Mouse (Mus musculus) liver, embryonic 11.5 days (tissue): ENCODE results near the gene Sec16a. TPM values are rescaled to one million over a fixed set of nuclear protein-coding genes. Genes with fewer than 3 reads are reported as not detected.

Experiments
- ATAC-seq: fragments of 200-750 bp; cut with Nextera tagmentation; replicated peaks from 2 replicates; pipeline ENCODE4 v1.8.0; 2017; ENCODE audit warnings: moderate number of reproducible peaks, mild to moderate bottlenecking, moderate TSS enrichment, moderate library complexity; ENCODE audit not compliant: low FRiP score
- DNase-seq: peaks from one replicate; pipeline ENCODE4 v3.0.0-alpha.2; 2017; ENCODE audit warnings: low spot score
- H3K27ac ChIP-seq: fragments of 300-500 bp; sonication (generic); 2 replicates; pipeline ENCODE4 v1.5.1; 2014; ENCODE audit warnings: mild to moderate bottlenecking, low read depth, low read length, control low read depth
- H3K27me3 ChIP-seq: fragments of 300-500 bp; sonication (generic); replicated peaks from 2 replicates; pipeline ENCODE4 v1.6.1; 2014; ENCODE audit warnings: low read length, mixed read lengths; ENCODE audit not compliant: control insufficient read depth, insufficient read depth
- H3K36me3 ChIP-seq: fragments of 300-500 bp; sonication (generic); 2 replicates; pipeline ENCODE4 v1.6.1; 2014; ENCODE audit warnings: mild to moderate bottlenecking, low read length, moderate library complexity, mixed read lengths; ENCODE audit not compliant: control insufficient read depth, insufficient read depth
- H3K4me1 ChIP-seq: fragments of 300-500 bp; sonication (generic); replicated peaks from 2 replicates; pipeline ENCODE4 v1.6.1; 2014; ENCODE audit warnings: low read length, mixed read lengths; ENCODE audit not compliant: control insufficient read depth, insufficient read depth
- H3K4me2 ChIP-seq: fragments of 300-500 bp; sonication (generic); 2 replicates; pipeline ENCODE4 v1.6.1; 2014; ENCODE audit warnings: mild to moderate bottlenecking, control low read depth, moderate library complexity
- H3K4me3 ChIP-seq: fragments of 300-500 bp; sonication (generic); 2 replicates; pipeline ENCODE4 v1.5.1; 2014; ENCODE audit warnings: low read depth, low read length, control low read depth
- H3K9ac ChIP-seq: fragments of 300-500 bp; sonication (generic); 2 replicates; pipeline ENCODE4 v1.6.1; 2014; ENCODE audit warnings: low read depth, low read length, control low read depth
- H3K9me3 ChIP-seq: fragments of 300-500 bp; sonication (generic); 2 replicates; pipeline ENCODE4 v1.6.1; 2016; ENCODE audit warnings: low read length, inconsistent platforms, mixed read lengths; ENCODE audit not compliant: control insufficient read depth
- whole genome bisulfite sequencing: fragments of 180-500 bp; shearing (Covaris S2); extraction: QIAGEN DNeasy Blood & Tissue Kit; methylation state at CpG from one replicate; pipeline ENCODE4 v1.1.7; 2014; 5-methylcytosine and 5-hydroxymethylcytosine counted together
- polyA plus RNA-seq: library from polyadenylated mRNA; unstranded; fragments of >200 nt; fragmentation: Nextera tagmentation; extraction: Ambion mirVana; gene quantifications from 2 replicates; pipeline ENCODE4 v1.2.1, GENCODE M21; 2014

Sec16a gene
- polyA plus RNA-seq, 1 experiment from 2014 or later = 33.7 TPM

GRCm38 (mm10) chr2:26485710-26486109 lies 40.7 kb upstream of the Sec16a start:
- H3K27me3 ChIP-seq = no peaks in the 10 kb centered on the region
- H3K9ac ChIP-seq = no peak overlapping the region
- H3K4me1 ChIP-seq = peaks cover 56% of the 10 kb centered on the region
- no peak for DNase-seq
- H3K9me3 ChIP-seq = no peaks in the 10 kb centered on the region
- 58% methylated on average over 7 of the region's 7 CpGs for WGBS
- H3K27ac ChIP-seq = no peak overlapping the region
- H3K4me3 ChIP-seq = no peak overlapping the region
- ATAC-seq = no peak
- peaks cover 3% of the 10 kb centered on the region for H3K36me3 ChIP-seq
- no peak overlapping the region for H3K4me2 ChIP-seq

- peaks cover 54% of the 10 kb centered on the region for H3K4me1 ChIP-seq
- no peak overlapping the region for H3K9ac ChIP-seq
- H3K36me3 ChIP-seq = peaks cover 3% of the 10 kb centered on the region
- DNase-seq = no peak
- no peak overlapping the region for H3K4me3 ChIP-seq
- no peaks in the 10 kb centered on the region for H3K9me3 ChIP-seq
- no peak overlapping the region for H3K27ac ChIP-seq
- WGBS = 84% methylated on average over 9 of the region's 9 CpGs
- no peak for ATAC-seq
- no peak overlapping the region for H3K4me2 ChIP-seq
- no peaks in the 10 kb centered on the region for H3K27me3 ChIP-seq
Observed at GRCm38 (mm10) chr2:26485278-26485677, 40.3 kb upstream of the Sec16a start.

- Histone ChIP-seq H3K4me2 (no peak overlapping the region; the same call in 1 of the 2 replicates), H3K27me3 (no peaks in the 10 kb centered on the region), H3K4me1 (peaks cover 46% of the 10 kb centered on the region), H3K36me3 (peaks cover 6% of the 10 kb centered on the region), H3K9ac (no peak overlapping the region), H3K9me3 (no peaks in the 10 kb centered on the region), H3K4me3 (no peak overlapping the region), H3K27ac (no peak overlapping the region)
- WGBS = 83% methylated on average over 10 of the region's 10 CpGs
- no peak for DNase-seq
- no peak for ATAC-seq
Observed at GRCm38 (mm10) chr2:26484169-26484568, 39.2 kb upstream of the Sec16a start.

- Histone ChIP-seq H3K9me3 (no peaks in the 10 kb centered on the region), H3K36me3 (peaks cover 6% of the 10 kb centered on the region), H3K9ac (no peak overlapping the region), H3K4me3 (no peak overlapping the region), H3K4me1 (peaks cover 43% of the 10 kb centered on the region), H3K4me2 (peak overlapping the region; percentile 28), H3K27ac (peak overlapping the region; percentile 68), H3K27me3 (no peaks in the 10 kb centered on the region)
- 27% methylated on average over 13 of the region's 13 CpGs for WGBS
- ATAC-seq = 0 out of 2 replicates have a peak, but pooled peaks have one; percentile 21
- DNase-seq = no peak
Observed at GRCm38 (mm10) chr2:26483230-26483869, 38.3 kb upstream of the Sec16a start.

- 72% methylated on average over 3 of the region's 3 CpGs for WGBS
- peak overlapping the region; percentile 68 for H3K27ac ChIP-seq
- ATAC-seq (no peak), DNase-seq (no peak)
- no peaks in the 10 kb centered on the region for H3K9me3 ChIP-seq
- H3K36me3 ChIP-seq = peaks cover 10% of the 10 kb centered on the region
- peaks cover 38% of the 10 kb centered on the region for H3K4me1 ChIP-seq
- H3K4me3 ChIP-seq = no peak overlapping the region
- H3K27me3 ChIP-seq = no peaks in the 10 kb centered on the region
- H3K4me2 ChIP-seq = peak overlapping the region; percentile 28; the same call in 1 of the 2 replicates
- H3K9ac ChIP-seq = no peak overlapping the region
Observed at GRCm38 (mm10) chr2:26482824-26483223, 37.8 kb upstream of the Sec16a start.

GRCm38 (mm10) chr2:26481724-26482495 lies 36.9 kb upstream of the Sec16a start:
- Histone ChIP-seq H3K9ac (no peak overlapping the region), H3K4me1 (peaks cover 29% of the 10 kb centered on the region), H3K9me3 (no peaks in the 10 kb centered on the region), H3K4me3 (no peak overlapping the region), H3K27ac (peak overlapping the region; percentile 8; the same call in 1 of the 2 replicates), H3K27me3 (no peaks in the 10 kb centered on the region), H3K4me2 (peak overlapping the region; percentile 18; the same call in 1 of the 2 replicates), H3K36me3 (peaks cover 13% of the 10 kb centered on the region)
- ATAC-seq (0 out of 2 replicates have a peak, but pooled peaks have one; percentile 25), DNase-seq (no peak)
- WGBS = 68% methylated on average over 10 of the region's 10 CpGs

- Histone ChIP-seq H3K27ac (no peak overlapping the region), H3K4me2 (no peak overlapping the region), H3K4me1 (peaks cover 25% of the 10 kb centered on the region), H3K27me3 (no peaks in the 10 kb centered on the region), H3K9ac (no peak overlapping the region), H3K36me3 (peaks cover 21% of the 10 kb centered on the region), H3K4me3 (no peak overlapping the region), H3K9me3 (no peaks in the 10 kb centered on the region)
- 90% methylated on average over 12 of the region's 12 CpGs for WGBS
- ATAC-seq = no peak
- no peak for DNase-seq
Observed at GRCm38 (mm10) chr2:26480911-26481310, 35.9 kb upstream of the Sec16a start.

GRCm38 (mm10) chr2:26478685-26479205 lies 33.7 kb upstream of the Sec16a start:
- 81% methylated on average over 2 of the region's 2 CpGs for WGBS
- Histone ChIP-seq H3K4me3 (no peak overlapping the region), H3K4me1 (peaks cover 28% of the 10 kb centered on the region), H3K9me3 (no peaks in the 10 kb centered on the region), H3K9ac (no peak overlapping the region), H3K4me2 (no peak overlapping the region), H3K27me3 (no peaks in the 10 kb centered on the region), H3K27ac (no peak overlapping the region), H3K36me3 (peaks cover 19% of the 10 kb centered on the region; the same call in 1 of the 2 replicates)
- ATAC-seq (no peak), DNase-seq (no peak)
